Mouse (Mus musculus): ENCODE results near the gene Gys1. TPM values are rescaled to one million over a fixed set of nuclear protein-coding genes. Genes with fewer than 3 reads are reported as not detected.

Gene Gys1
- polyA plus RNA-seq, 1 experiment from 2014 or later, result 46.7 TPM

DNA sequence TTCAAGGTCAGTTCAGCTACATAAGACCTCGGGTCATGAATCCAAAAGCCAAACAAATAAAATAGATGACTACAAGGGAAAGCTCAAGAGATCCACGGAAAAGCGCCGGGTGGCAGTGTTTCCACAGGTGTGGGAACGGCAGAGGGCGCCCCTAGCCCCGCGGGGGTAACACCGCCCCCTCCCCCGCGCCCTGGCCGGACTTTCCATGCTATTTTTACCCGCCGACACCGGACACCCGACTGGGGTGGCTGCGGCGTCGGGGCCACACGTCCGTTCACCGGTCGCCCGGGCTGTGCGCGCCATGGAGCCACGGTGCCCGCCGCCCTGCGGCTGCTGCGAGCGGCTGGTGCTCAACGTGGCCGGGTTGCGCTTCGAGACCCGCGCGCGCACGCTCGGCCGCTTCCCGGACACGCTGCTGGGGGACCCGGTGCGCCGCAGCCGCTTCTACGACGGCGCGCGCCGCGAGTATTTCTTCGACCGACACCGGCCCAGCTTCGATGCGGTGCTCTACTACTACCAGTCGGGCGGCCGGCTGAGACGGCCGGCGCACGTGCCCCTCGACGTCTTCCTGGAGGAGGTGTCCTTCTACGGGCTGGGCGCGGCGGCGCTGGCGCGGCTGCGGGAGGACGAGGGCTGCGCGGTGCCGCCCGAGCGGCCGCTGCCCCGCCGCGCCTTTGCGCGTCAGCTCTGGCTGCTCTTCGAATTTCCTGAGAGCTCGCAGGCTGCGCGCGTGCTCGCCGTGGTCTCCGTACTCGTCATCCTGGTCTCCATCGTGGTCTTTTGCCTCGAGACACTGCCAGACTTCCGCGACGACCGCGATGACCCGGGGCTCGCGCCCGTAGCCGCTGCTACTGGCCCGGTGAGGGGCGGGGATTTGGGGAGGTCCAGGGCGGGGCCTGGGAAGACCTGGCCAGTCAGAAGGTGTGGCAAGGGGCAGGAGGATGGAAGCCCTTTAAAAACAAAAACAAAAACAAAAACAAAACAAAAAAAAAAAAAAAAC, 28.2 kb upstream of the Gys1 start:
- Histone ChIP-seq H3K9ac (peak overlapping the region; percentile 31), H3K36me3 (no peaks in the 10 kb centered on the region), H3K27ac (no peak overlapping the region), H3K4me1 (peaks cover 16% of the 10 kb centered on the region), H3K4me3 (peak overlapping the region; percentile 43), H3K4me2 (peak overlapping the region; percentile 82), H3K9me3 (no peaks in the 10 kb centered on the region), H3K27me3 (peaks cover 73% of the 10 kb centered on the region)
- 1% methylated on average over 112 of the region's 114 CpGs for WGBS
- ATAC-seq (ENCODE audit: borderline replicate concordance, extremely low read depth, low FRiP score, low TSS enrichment), result no peak

DNA sequence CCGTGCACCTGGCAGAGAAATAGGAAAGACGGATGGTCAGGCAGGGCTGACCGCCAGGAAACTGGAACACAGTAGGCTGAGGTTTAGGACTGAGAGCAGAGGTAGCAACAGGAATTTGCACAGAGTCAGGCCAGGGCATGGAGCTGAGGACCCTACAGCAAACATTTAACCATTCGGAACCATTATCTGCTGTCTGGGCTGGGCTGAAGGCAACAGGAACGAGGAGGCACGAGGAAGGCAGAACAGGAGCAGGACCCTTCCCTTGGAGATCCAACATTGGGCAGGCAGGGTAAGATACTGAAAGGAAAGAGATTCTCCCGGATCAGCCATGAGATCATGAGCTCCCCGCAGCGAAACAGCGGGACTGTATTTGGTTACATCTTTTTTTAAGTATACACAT, 26.8 kb upstream of the Gys1 start:
- Histone ChIP-seq H3K4me2 (no peak overlapping the region), H3K27ac (no peak overlapping the region), H3K9ac (no peak overlapping the region), H3K9me3 (no peaks in the 10 kb centered on the region), H3K36me3 (no peaks in the 10 kb centered on the region), H3K27me3 (peaks cover 77% of the 10 kb centered on the region), H3K4me1 (peaks cover 16% of the 10 kb centered on the region), H3K4me3 (no peak overlapping the region)
- ATAC-seq (ENCODE audit: borderline replicate concordance, extremely low read depth, low FRiP score, low TSS enrichment), result no peak
- WGBS, result 73% methylated on average over 10 of the region's 10 CpGs

DNA sequence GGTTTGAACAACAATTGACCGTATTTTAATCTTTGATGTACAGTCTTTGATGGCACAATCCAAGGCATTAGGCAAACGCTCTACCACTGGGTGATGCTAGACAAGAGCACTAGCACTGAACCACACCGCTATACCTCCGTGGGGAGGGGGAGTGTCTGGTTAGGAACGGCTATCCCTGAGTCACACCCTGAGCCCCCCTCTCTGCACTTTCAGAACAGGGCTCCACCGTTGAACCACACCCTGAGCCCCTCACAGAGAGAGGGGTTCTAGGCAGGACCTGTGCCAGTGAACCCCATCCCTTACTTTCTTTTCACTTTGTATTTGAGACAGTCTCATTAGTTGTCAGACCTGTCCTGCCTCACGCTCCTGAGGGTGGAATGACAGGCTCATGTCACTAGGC, 26.3 kb upstream of the Gys1 start:
- no peak for ATAC-seq (ENCODE audit: borderline replicate concordance, extremely low read depth, low FRiP score, low TSS enrichment)
- H3K36me3 ChIP-seq, result no peaks in the 10 kb centered on the region
- 66% methylated on average over 7 of the region's 7 CpGs for WGBS

DNA sequence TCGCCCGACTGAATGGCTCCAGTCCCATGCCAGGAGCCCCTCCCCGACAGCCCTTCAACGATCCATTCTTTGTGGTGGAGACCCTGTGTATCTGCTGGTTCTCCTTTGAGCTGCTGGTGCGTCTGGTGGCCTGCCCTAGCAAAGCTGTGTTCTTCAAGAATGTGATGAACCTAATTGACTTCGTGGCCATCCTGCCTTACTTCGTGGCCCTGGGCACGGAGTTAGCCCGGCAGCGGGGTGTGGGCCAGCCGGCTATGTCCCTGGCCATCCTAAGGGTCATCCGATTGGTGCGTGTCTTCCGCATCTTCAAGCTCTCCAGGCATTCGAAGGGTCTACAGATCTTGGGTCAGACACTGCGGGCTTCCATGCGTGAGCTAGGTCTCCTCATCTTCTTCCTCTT, 25.7 kb upstream of the Gys1 start:
- Histone ChIP-seq H3K9me3 (no peaks in the 10 kb centered on the region), H3K4me1 (peaks cover 26% of the 10 kb centered on the region), H3K4me2 (no peak overlapping the region), H3K27me3 (peaks cover 88% of the 10 kb centered on the region), H3K4me3 (no peak overlapping the region), H3K27ac (no peak overlapping the region), H3K36me3 (no peaks in the 10 kb centered on the region), H3K9ac (no peak overlapping the region)
- ATAC-seq (ENCODE audit: borderline replicate concordance, extremely low read depth, low FRiP score, low TSS enrichment), result no peak
- 83% methylated on average over 17 of the region's 17 CpGs for WGBS

More for the DNA sequence above, 26.3 kb upstream of the Gys1 start:
- Histone ChIP-seq H3K9me3 (no peaks in the 10 kb centered on the region), H3K27me3 (peaks cover 82% of the 10 kb centered on the region), H3K4me1 (peaks cover 20% of the 10 kb centered on the region), H3K4me2 (no peak overlapping the region), H3K9ac (no peak overlapping the region), H3K27ac (no peak overlapping the region), H3K4me3 (no peak overlapping the region)

DNA sequence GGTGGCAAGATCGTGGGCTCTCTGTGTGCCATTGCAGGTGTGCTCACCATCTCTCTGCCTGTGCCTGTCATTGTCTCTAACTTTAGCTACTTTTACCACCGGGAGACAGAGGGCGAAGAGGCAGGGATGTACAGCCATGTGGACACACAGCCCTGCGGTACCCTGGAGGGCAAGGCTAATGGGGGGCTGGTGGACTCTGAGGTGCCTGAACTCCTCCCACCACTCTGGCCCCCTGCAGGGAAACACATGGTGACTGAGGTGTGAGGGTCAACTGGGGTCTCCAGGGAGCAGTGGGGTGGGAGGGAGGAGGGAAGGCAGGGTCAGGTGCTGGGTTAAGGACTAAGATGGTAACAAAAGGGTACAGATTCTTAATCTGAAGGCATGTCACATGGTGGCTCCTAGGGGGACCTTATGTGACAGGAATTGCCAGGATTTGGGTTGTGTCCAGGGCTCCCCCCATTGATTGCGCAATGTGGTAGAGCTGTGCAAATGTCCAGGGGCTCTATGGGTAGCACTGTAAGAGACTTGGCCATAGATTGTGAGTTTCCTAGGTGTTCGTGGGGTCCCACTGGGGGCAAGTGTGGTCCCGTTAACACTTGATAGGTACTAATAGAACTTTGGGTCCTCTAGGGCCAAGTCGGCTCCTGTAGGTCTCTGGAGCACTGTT, 25.0 kb upstream of the Gys1 start:
- ATAC-seq (ENCODE audit: borderline replicate concordance, extremely low read depth, low FRiP score, low TSS enrichment), result no peak
- H3K36me3 ChIP-seq, result no peaks in the 10 kb centered on the region
- H3K27me3 ChIP-seq, result peaks cover 95% of the 10 kb centered on the region
- H3K27ac ChIP-seq, result no peak overlapping the region
- H3K4me2 ChIP-seq, result no peak overlapping the region
- no peak overlapping the region for H3K4me3 ChIP-seq
- H3K9ac ChIP-seq, result no peak overlapping the region
- H3K9me3 ChIP-seq, result no peaks in the 10 kb centered on the region
- H3K4me1 ChIP-seq, result peaks cover 31% of the 10 kb centered on the region
- WGBS, result 80% methylated on average over 8 of the region's 8 CpGs

DNA sequence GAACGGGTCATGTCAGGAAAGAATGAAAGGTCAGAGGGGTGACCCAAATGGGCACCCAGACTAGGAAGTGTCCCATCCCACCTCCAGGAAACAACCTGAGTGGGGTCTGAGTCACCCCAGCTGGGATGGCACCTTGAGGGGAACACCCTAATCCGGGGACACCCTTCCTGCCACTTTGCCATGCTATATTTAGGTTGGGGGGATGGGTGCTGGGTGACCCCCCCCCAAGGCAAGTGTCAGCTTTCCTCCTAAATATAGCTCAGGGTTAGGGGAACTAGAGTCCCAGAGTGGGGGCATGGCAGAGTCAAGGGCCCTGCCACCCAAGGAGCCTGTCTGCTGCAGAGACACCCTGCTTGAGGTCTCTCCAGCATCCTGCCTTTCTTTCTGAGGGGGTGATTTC, 22.2 kb upstream of the Gys1 start:
- Histone ChIP-seq H3K27me3 (peaks cover 96% of the 10 kb centered on the region), H3K9me3 (no peaks in the 10 kb centered on the region), H3K4me2 (no peak overlapping the region), H3K27ac (no peak overlapping the region), H3K4me1 (peaks cover 25% of the 10 kb centered on the region), H3K36me3 (no peaks in the 10 kb centered on the region), H3K9ac (no peak overlapping the region), H3K4me3 (no peak overlapping the region)
- WGBS, result 63% methylated on average over 2 of the region's 2 CpGs
- no peak for ATAC-seq (ENCODE audit: borderline replicate concordance, extremely low read depth, low FRiP score, low TSS enrichment)

DNA sequence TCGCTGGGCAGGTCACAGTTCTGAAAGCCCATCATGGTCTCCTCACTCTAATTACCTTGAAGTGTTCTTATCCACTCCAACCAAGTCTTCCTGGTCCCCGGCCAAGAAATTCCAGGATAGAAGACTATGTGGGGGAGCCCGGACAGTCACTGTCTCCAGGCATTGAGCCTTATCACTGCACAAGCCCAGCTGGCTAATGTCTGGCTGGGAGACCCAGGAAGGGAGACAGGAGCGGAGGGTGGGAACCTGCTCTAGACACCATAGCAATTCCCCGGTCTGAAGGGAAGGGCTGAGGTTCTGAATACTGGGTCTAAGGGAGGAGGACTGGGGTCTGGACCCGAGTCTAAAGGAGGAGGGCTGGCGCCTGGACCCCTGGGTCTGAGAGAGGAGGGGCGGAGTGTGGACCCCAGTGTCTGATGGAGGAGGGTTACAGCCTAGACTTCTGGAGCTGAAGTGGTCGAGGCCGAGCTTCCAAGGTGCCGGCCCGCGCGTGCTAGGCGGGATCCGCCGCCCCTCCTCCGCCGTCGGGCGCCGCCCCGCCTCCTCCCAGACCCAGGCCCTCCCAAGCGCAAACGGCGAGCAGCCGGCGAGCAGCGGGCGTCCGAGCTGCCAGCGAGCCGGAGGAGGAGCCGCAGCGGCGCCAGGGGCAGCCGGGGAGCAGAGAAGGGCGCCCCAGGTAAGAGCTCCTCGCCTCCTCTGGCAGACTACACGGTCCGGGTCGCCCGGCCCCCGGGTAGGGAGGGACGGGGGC, 21.4 kb upstream of the Gys1 start, which contains the start of gene Ntf5:
Ntf5 (plus strand) TSS at position 583 of the 751 bp plus-strand sequence.
- WGBS, result under 1% methylated on average over 44 of the region's 45 CpGs
- Histone ChIP-seq H3K4me1 (peaks cover 34% of the 10 kb centered on the region), H3K4me2 (peak within 1 kb of the TSS; percentile 95), H3K27me3 (peaks cover 96% of the 10 kb centered on the region), H3K9me3 (no peaks in the 10 kb centered on the region), H3K27ac (peak within 1 kb of the TSS; percentile 84), H3K9ac (peak within 1 kb of the TSS; percentile 48), H3K4me3 (peak within 1 kb of the TSS; percentile 55), H3K36me3 (no peaks in the 10 kb centered on the region)
- peak; percentile 52 for ATAC-seq (ENCODE audit: borderline replicate concordance, extremely low read depth, low FRiP score, low TSS enrichment)

DNA sequence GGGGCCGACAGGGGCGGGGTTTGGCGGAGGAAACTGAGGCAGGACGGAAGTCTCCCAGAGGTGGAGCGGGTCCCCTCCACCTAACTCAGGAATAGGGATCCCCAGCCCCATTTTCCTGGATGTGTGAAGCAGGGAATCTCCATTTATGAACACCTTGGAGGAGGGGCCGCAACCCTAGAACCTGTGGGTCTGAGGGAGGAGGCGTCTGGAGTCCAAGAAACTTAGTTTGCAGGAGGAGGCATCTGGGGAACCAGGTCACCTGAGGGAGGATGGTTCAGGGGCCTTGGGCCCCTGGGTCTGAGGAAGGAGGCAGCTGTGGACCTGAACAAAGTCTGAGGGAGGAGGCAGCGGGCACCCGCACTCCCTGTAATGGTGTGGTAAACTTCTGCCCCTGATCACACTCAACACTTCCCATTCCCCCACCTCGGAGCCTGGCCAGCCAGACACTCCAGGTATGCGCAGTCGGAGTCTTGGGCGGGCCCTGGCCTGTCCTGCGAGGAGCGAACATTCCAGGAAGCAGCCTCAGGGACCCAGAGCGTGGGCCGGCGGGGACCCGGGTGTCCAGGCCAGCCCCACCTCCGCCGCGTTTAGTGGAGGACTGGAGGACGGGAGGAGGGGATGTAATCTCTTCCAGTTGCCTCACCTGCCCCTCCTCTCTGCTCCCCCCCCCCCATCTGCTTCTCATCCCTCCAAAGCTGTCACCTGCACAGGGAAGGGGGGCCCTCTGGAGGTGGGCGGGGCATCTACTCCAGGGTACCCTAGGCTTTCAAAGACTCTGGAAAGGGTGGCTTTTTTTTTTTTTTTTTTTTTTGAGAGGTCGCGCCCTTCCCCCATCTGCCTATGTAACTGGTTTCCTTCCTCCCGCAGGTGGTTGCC, 20.5 kb upstream of the Gys1 start:
- whole genome bisulfite sequencing, result 2% methylated on average over 26 of the region's 27 CpGs
- Histone ChIP-seq H3K4me2 (peak overlapping the region; percentile 95), H3K36me3 (no peaks in the 10 kb centered on the region), H3K9me3 (no peaks in the 10 kb centered on the region), H3K9ac (peak overlapping the region; percentile 48), H3K27me3 (peaks cover 95% of the 10 kb centered on the region), H3K4me1 (peaks cover 38% of the 10 kb centered on the region), H3K27ac (peak overlapping the region; percentile 84), H3K4me3 (peak overlapping the region; percentile 55)
- peak; percentile 54 for ATAC-seq (ENCODE audit: borderline replicate concordance, extremely low read depth, low FRiP score, low TSS enrichment)

DNA sequence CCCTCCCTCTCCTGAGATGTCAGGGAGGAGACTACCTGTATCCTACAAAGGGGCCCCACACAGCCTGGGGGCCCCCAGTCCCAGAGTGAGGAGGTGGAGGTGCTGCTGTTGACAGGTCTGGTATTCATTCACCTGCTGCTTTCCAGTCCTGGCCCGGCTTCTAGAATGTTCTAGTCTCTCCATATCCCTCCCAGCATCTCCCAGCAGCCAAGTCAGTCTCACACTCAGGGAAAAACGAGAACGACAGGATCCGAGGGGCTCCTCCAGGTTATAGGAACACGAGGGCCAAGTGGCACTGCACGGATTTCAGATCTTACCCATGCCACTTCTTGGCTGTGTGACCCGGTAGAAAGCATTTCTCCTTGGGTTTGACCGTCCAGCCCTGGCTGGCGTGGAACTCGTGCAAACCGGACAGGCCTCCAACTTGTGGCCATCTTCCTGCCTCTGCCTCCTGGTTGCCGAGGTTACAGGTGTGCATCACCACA, 19.9 kb upstream of the Gys1 start:
- peak overlapping the region; percentile 95 for H3K4me2 ChIP-seq
- no peaks in the 10 kb centered on the region for H3K9me3 ChIP-seq
- H3K36me3 ChIP-seq, result no peaks in the 10 kb centered on the region
- H3K27me3 ChIP-seq, result peaks cover 92% of the 10 kb centered on the region
- 39% methylated on average over 12 of the region's 12 CpGs for whole genome bisulfite sequencing
- H3K4me3 ChIP-seq, result peak overlapping the region; percentile 55; the same call in 1 of the 2 replicates
- no peak overlapping the region for H3K9ac ChIP-seq
- no peak for ATAC-seq (ENCODE audit: borderline replicate concordance, extremely low read depth, low FRiP score, low TSS enrichment)
- H3K27ac ChIP-seq, result no peak overlapping the region
- H3K4me1 ChIP-seq, result peaks cover 39% of the 10 kb centered on the region

DNA sequence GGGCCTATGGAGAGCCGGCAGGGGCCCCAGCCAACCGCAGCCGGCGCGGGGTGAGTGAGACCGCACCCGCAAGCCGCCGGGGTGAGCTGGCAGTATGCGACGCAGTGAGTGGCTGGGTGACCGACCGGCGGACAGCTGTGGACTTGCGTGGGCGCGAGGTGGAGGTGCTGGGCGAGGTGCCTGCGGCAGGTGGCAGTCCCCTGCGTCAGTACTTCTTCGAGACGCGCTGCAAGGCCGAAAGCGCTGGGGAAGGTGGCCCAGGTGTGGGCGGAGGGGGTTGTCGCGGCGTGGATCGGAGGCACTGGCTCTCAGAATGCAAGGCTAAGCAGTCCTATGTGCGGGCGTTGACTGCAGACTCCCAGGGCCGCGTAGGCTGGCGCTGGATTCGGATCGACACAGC, 19.0 kb upstream of the Gys1 start:
- ATAC-seq (ENCODE audit: borderline replicate concordance, extremely low read depth, low FRiP score, low TSS enrichment), result no peak
- Histone ChIP-seq H3K4me1 (peaks cover 45% of the 10 kb centered on the region), H3K27ac (no peak overlapping the region), H3K27me3 (peaks cover 91% of the 10 kb centered on the region), H3K36me3 (no peaks in the 10 kb centered on the region), H3K9ac (no peak overlapping the region), H3K4me2 (peak overlapping the region; percentile 95), H3K4me3 (peak overlapping the region; percentile 22), H3K9me3 (no peaks in the 10 kb centered on the region)
- 11% methylated on average over 37 of the region's 37 CpGs for WGBS
